Mouse (Mus musculus) G1E (cell line): Measurements from ENCODE around the gene Cdc25b.

ENCODE experiments used
- CTCF ChIP-seq: IDR thresholded peaks from 2 replicates; pipeline ENCODE4 v1.5.1; 2012; ENCODE audit warnings: low read depth, low read length, inconsistent platforms, mixed read lengths
- GATA1 ChIP-seq: IDR thresholded peaks from 2 replicates; pipeline ENCODE4 v1.6.1; 2012; ENCODE audit warnings: borderline replicate concordance, low read length, inconsistent platforms, mixed read lengths
- TAL1 ChIP-seq: conservative IDR thresholded peaks from 2 replicates; pipeline ENCODE4 v1.6.1; 2012; ENCODE audit warnings: low read depth, low read length, inconsistent platforms, mixed read lengths

- no peak for TF ChIP-seq CTCF
- TF ChIP-seq TAL1 = no peak
- no peak for TF ChIP-seq GATA1
These were observed 37.5 kb upstream of the Cdc25b start for GRCm38 (mm10) chr2:131149254-131149578.
